Mouse (Mus musculus) limb, embryonic 15.5 days (tissue): ENCODE data around the gene Cpa2. TPM values are rescaled to one million over a fixed set of nuclear protein-coding genes. Genes with fewer than 3 reads are reported as not detected.

Experiments
- ATAC-seq: fragments of 200-750 bp; cut with Nextera tagmentation; 2 replicates; pipeline ENCODE4 v1.8.0; 2017; ENCODE audit warnings: low read depth, moderate TSS enrichment; ENCODE audit not compliant: insufficient number of reproducible peaks, low FRiP score, low TSS enrichment
- H3K27ac ChIP-seq: fragments of 300-500 bp; sonication (generic); 2 replicates; pipeline ENCODE4 v1.5.1; 2015; ENCODE audit warnings: moderate library complexity, mild to moderate bottlenecking, inconsistent platforms
- H3K27me3 ChIP-seq: fragments of 300-500 bp; sonication (generic); 2 replicates; pipeline ENCODE4 v1.6.1; 2015; ENCODE audit warnings: inconsistent platforms
- H3K36me3 ChIP-seq: fragments of 300-500 bp; sonication (generic); 2 replicates; pipeline ENCODE4 v1.6.1; 2015; ENCODE audit warnings: inconsistent platforms
- H3K4me1 ChIP-seq: fragments of 300-500 bp; sonication (generic); 2 replicates; pipeline ENCODE4 v1.6.1; 2015; ENCODE audit warnings: inconsistent platforms
- H3K4me2 ChIP-seq: fragments of 300-500 bp; sonication (generic); 2 replicates; pipeline ENCODE4 v1.6.1; 2015; ENCODE audit warnings: mild to moderate bottlenecking, inconsistent platforms
- H3K4me3 ChIP-seq: fragments of 300-500 bp; sonication (generic); 2 replicates; pipeline ENCODE4 v1.5.1; 2015; ENCODE audit warnings: mild to moderate bottlenecking, inconsistent platforms
- H3K9ac ChIP-seq: fragments of 300-500 bp; sonication (generic); 2 replicates; pipeline ENCODE4 v1.6.1; 2015; ENCODE audit warnings: inconsistent platforms
- H3K9me3 ChIP-seq: fragments of 300-500 bp; sonication (generic); 2 replicates; pipeline ENCODE4 v1.6.1; 2016; ENCODE audit warnings: inconsistent platforms
- WGBS: fragments of 180-500 bp; shearing (Covaris S2); methylation state at CpG from one replicate; pipeline ENCODE4 v1.1.7; 2015; 5-methylcytosine and 5-hydroxymethylcytosine counted together
- polyA plus RNA-seq: library from polyadenylated mRNA; unstranded; fragments of >200 nt; fragmentation: Nextera tagmentation; extraction: Ambion mirVana; gene quantifications from 2 replicates; pipeline ENCODE4 v1.2.1, GENCODE M21; 2015

Gene Cpa2
- polyA plus RNA-seq, 1 experiment from 2014 or later = 4.8 TPM

GRCm38 (mm10) chr6:30569331-30569730 lies 27.9 kb downstream of the Cpa2 start:
- WGBS = 61% methylated on average over 10 of the region's 10 CpGs

GRCm38 (mm10) chr6:30570012-30570411 lies 28.6 kb downstream of the Cpa2 start:
- no peaks in the 10 kb centered on the region for H3K27me3 ChIP-seq
- no peak overlapping the region for H3K4me3 ChIP-seq
- 82% methylated on average over 5 of the region's 5 CpGs for WGBS
- no peak overlapping the region for H3K4me2 ChIP-seq
- H3K9me3 ChIP-seq = no peaks in the 10 kb centered on the region
- H3K27ac ChIP-seq = no peak overlapping the region
- peaks cover 39% of the 10 kb centered on the region for H3K4me1 ChIP-seq
- no peaks in the 10 kb centered on the region for H3K36me3 ChIP-seq
- ATAC-seq = no peak
- no peak overlapping the region for H3K9ac ChIP-seq

More at GRCm38 (mm10) chr6:30569331-30569730, 27.9 kb downstream of the Cpa2 start:
- Histone ChIP-seq H3K27me3 (no peaks in the 10 kb centered on the region), H3K4me1 (peaks cover 32% of the 10 kb centered on the region), H3K4me3 (no peak overlapping the region), H3K27ac (peak overlapping the region; percentile 29; the same call in 1 of the 2 replicates), H3K36me3 (no peaks in the 10 kb centered on the region), H3K9ac (no peak overlapping the region), H3K4me2 (no peak overlapping the region), H3K9me3 (no peaks in the 10 kb centered on the region)
- no peak for ATAC-seq

DNA sequence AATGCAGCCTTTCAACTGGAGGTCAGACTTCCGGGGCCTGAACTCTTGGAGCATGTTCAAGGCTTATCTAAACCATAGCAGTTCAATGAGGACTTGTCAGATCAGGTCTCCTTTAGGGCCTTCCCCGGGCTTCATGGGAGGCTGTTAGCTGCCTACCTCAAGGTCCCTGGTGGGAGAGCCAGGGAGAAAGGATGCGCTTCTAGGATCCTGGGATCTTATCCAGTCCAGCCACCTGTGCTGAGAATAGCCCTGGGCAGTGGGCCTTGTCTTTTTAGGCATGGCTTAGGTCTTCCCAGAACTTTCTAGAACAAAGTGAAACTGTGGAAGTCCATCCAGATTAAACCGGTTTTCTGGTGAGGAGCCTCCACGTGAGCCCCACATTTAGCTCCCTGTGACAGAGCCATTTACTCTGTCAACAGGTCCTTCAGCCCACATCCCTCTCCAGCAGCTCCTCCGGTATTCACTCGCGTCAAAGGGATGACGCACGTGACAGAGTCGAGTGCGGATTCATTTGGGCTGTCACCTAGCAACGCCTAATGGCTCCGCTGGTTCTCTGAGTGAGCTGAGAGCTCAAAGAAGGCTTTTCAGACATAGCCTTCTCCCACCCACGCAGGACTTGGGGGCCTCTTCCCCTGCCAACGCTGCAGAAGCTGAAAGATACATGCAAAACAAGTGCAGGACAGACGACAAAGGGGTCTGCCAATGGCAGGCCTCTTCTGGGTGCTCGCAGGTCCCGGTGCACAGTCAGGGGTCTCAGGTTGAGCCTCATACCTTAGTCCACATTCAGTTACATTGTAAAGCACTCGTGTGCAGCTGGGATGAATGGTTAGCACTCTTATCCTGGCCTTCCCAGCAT lies 31.3 kb downstream of the Cpa2 start:
- no peak for ATAC-seq
- Histone ChIP-seq H3K4me2 (no peak overlapping the region), H3K36me3 (no peaks in the 10 kb centered on the region), H3K4me3 (no peak overlapping the region), H3K9me3 (no peaks in the 10 kb centered on the region), H3K4me1 (peaks cover 54% of the 10 kb centered on the region), H3K9ac (no peak overlapping the region), H3K27me3 (no peaks in the 10 kb centered on the region), H3K27ac (peak overlapping the region; percentile 89)
- 60% methylated on average over 20 of the region's 20 CpGs for WGBS

DNA sequence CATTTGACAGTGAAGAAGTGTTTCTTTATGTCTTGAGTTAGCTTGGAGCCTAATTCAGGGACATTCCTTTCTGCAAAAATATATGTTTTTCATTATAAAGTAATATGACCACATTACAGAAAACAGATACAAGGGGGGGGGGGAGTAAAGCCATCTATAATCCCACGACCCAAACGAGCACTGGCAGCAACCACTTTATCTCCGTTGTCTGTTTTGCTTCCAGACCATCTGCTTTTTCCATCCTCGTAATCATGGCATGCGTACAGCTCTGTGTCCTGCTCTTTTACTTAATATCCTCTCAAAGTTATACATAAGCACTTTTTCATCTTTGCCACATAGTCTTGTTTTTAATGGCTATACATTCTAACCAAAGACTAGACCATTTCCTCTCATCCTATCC lies 32.0 kb downstream of the Cpa2 start:
- ATAC-seq = peak; percentile 9; the same call in 1 of the 2 replicates
- Histone ChIP-seq H3K36me3 (no peaks in the 10 kb centered on the region), H3K27ac (peak overlapping the region; percentile 89), H3K4me2 (no peak overlapping the region), H3K9ac (no peak overlapping the region), H3K27me3 (no peaks in the 10 kb centered on the region), H3K4me3 (no peak overlapping the region), H3K4me1 (peaks cover 51% of the 10 kb centered on the region), H3K9me3 (no peaks in the 10 kb centered on the region)
- WGBS = 37% methylated on average over 5 of the region's 5 CpGs

DNA sequence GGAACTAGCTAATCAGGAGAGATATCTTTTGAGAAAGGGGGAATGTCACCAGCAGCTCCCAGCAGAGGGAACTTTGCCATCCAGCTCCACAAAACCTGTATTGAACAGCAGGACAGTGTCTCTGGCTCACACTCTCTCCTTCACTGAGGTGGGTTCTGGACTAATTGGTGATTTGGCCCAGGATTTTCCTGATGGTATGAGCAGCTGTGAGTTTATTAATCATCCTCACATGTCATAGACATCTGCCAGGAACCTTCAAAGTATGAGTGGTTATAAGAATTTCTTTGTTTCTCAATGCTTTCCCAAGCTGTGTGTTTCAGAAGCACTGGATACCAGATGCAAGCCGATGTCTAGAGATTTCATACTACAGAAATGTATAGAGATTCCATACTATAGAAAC lies 33.6 kb downstream of the Cpa2 start:
- WGBS = 50% methylated on average over 1 of the region's 1 CpGs
- no peak overlapping the region for H3K4me2 ChIP-seq
- H3K9ac ChIP-seq = no peak overlapping the region
- no peak overlapping the region for H3K4me3 ChIP-seq
- H3K36me3 ChIP-seq = no peaks in the 10 kb centered on the region
- H3K27ac ChIP-seq = peak overlapping the region; percentile 89
- ATAC-seq = no peak
- no peaks in the 10 kb centered on the region for H3K9me3 ChIP-seq
- peaks cover 38% of the 10 kb centered on the region for H3K4me1 ChIP-seq
- H3K27me3 ChIP-seq = no peaks in the 10 kb centered on the region

DNA sequence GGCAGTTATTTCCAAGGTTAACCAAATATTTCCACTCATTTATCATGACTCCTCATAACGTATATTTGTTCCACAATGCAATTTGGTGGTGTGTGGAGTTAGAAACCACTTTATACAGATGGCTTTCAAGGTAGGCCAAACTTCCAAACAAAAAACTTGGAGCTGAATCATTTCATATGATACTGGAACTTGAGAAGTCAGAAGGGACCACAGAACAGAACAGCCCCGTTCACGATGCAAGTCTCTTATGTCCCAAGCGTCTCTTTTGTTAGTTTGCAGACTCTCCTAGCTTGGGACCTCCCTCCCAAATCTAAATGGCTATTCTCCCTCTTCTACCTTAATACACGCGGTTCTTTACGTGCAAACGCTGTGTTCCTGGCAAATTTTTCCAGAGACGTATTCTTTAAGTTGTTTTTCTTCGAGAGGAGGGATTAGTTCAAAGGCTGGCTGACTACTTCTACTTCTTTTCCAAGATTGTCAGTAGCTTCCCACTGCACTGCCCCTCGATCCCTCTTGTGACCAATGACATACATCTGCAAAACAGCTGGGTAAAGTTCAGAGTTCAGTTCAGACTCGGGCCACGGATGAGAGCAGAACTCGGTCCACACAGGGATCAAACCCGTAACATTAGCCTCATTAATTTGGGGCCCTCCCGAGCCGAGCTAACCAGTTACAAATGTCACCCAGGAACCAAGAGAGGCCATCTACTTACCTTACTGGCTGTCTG lies 35.3 kb downstream of the Cpa2 start:
- Histone ChIP-seq H3K27me3 (no peaks in the 10 kb centered on the region), H3K9me3 (no peaks in the 10 kb centered on the region), H3K4me3 (no peak overlapping the region), H3K4me2 (peak overlapping the region; percentile 27), H3K27ac (peak overlapping the region; percentile 94), H3K4me1 (peaks cover 36% of the 10 kb centered on the region), H3K9ac (no peak overlapping the region), H3K36me3 (no peaks in the 10 kb centered on the region)
- WGBS = 32% methylated on average over 17 of the region's 17 CpGs
- ATAC-seq = peak; percentile 81

GRCm38 (mm10) chr6:30579961-30580840 lies 38.8 kb downstream of the Cpa2 start:
- Histone ChIP-seq H3K4me1 (peaks cover 15% of the 10 kb centered on the region), H3K9me3 (no peaks in the 10 kb centered on the region), H3K27ac (peak overlapping the region; percentile 67), H3K27me3 (no peaks in the 10 kb centered on the region), H3K9ac (no peak overlapping the region), H3K4me3 (no peak overlapping the region), H3K36me3 (no peaks in the 10 kb centered on the region), H3K4me2 (no peak overlapping the region)
- no peak for ATAC-seq
- WGBS = 48% methylated on average over 17 of the region's 17 CpGs

- H3K4me1 ChIP-seq = peaks cover 12% of the 10 kb centered on the region
- H3K36me3 ChIP-seq = no peaks in the 10 kb centered on the region
- peak overlapping the region; percentile 47 for H3K27ac ChIP-seq
- H3K4me2 ChIP-seq = no peak overlapping the region
- no peak for ATAC-seq
- H3K4me3 ChIP-seq = no peak overlapping the region
- no peak overlapping the region for H3K9ac ChIP-seq
- H3K9me3 ChIP-seq = no peaks in the 10 kb centered on the region
- no peaks in the 10 kb centered on the region for H3K27me3 ChIP-seq
- 54% methylated on average over 8 of the region's 8 CpGs for WGBS
These were observed 39.4 kb downstream of the Cpa2 start for GRCm38 (mm10) chr6:30580841-30581176.

GRCm38 (mm10) chr6:30586886-30587442 lies 45.6 kb downstream of the Cpa2 start:
- Histone ChIP-seq H3K4me2 (no peak overlapping the region), H3K4me3 (no peak overlapping the region), H3K4me1 (no peaks in the 10 kb centered on the region), H3K9me3 (no peaks in the 10 kb centered on the region), H3K27ac (no peak overlapping the region), H3K27me3 (no peaks in the 10 kb centered on the region), H3K9ac (no peak overlapping the region), H3K36me3 (no peaks in the 10 kb centered on the region)
- WGBS = 75% methylated on average over 7 of the region's 7 CpGs
- ATAC-seq = no peak

- no peaks in the 10 kb centered on the region for H3K4me1 ChIP-seq
- H3K4me3 ChIP-seq = no peak overlapping the region
- H3K4me2 ChIP-seq = no peak overlapping the region
- H3K36me3 ChIP-seq = no peaks in the 10 kb centered on the region
- H3K27ac ChIP-seq = peak overlapping the region; percentile 52
- no peaks in the 10 kb centered on the region for H3K9me3 ChIP-seq
- no peak for ATAC-seq
- WGBS = 18% methylated on average over 2 of the region's 2 CpGs
- H3K9ac ChIP-seq = no peak overlapping the region
- H3K27me3 ChIP-seq = no peaks in the 10 kb centered on the region
These were observed 48.4 kb downstream of the Cpa2 start for GRCm38 (mm10) chr6:30589819-30590218.

GRCm38 (mm10) chr6:30591851-30592404 lies 50.5 kb downstream of the Cpa2 start:
- Histone ChIP-seq H3K27me3 (no peaks in the 10 kb centered on the region), H3K4me1 (peaks cover 10% of the 10 kb centered on the region), H3K4me3 (no peak overlapping the region), H3K4me2 (no peak overlapping the region), H3K27ac (no peak overlapping the region), H3K9ac (no peak overlapping the region), H3K36me3 (no peaks in the 10 kb centered on the region), H3K9me3 (no peaks in the 10 kb centered on the region)
- ATAC-seq = no peak
- 36% methylated on average over 5 of the region's 5 CpGs for WGBS
